ENCODE assay signal across 22 mouse cellular contexts in genomic region chr16:87224024-87224423, GRCm38 (mm10).
DNase-seq lines count a peak whose midpoint lies in the region; ATAC-seq and TF ChIP-seq lines count a peak whose summit lies in the region.
"Had no signal": no experiment of that assay in that cellular context is flagged by ENCODE, and none has a peak within 500 bp of the region (broad histone marks: within the 10 kb centered on the region; RNA-seq: fewer than 3 reads in every experiment).

No protein-coding gene starts in this region.

- no peak overlapping the region for H3K9ac ChIP-seq in heart, embryonic 16.5 days (ENCODE audit: low read length)
- no peak overlapping the region for H3K9ac ChIP-seq in lung, postnatal 0 days (replicated peaks; ENCODE audit: low read depth)
- H3K9ac ChIP-seq: embryonic facial prominence, embryonic 15.5 days; hindbrain, embryonic 15.5 days had no signal

- no peak overlapping the region for H3K4me2 ChIP-seq in heart, embryonic 16.5 days (ENCODE audit: low read depth, low read length)
- H3K4me2 ChIP-seq in lung, postnatal 0 days (replicated peaks; ENCODE audit: low read depth, low read length) = no peak overlapping the region
- H3K4me2 ChIP-seq: embryonic facial prominence, embryonic 15.5 days; hindbrain, embryonic 15.5 days had no signal

- DNase-seq in gastrocnemius, adult 2 months = no peak
- DNase-seq in gastrocnemius, adult 8-10 months (ENCODE audit: low spot score in 2 of 2) = no peak
- DNase-seq in heart, postnatal 25 days (ENCODE audit: low spot score) = no peak
- no peak for DNase-seq in lung, postnatal 0 days (ENCODE audit: low spot score)
- no peak for DNase-seq in lung, adult 2 months
- DNase-seq in urinary bladder, postnatal 36 days (ENCODE audit: low spot score in 2 of 2) = no peak
- DNase-seq: adrenal gland, postnatal 10 days; cerebellum, adult 11 months; cerebellum, adult 8-10 months; cerebellum, postnatal 14 days; embryo, embryonic 11 days; gastrocnemius, postnatal 10 days; heart, postnatal 10 days had no signal

- H3K4me1 ChIP-seq in heart, embryonic 16.5 days (ENCODE audit: control insufficient read depth, insufficient read depth, low read length) = peaks cover 4% of the 10 kb centered on the region; the same call in 1 of the 2 replicates
- no peaks in the 10 kb centered on the region for H3K4me1 ChIP-seq in lung, postnatal 0 days (ENCODE audit: insufficient read depth, low read depth, low read length)
- H3K4me1 ChIP-seq in lung, adult 2 months (ENCODE audit: control insufficient read depth, insufficient read depth, low read length) = peaks cover 3% of the 10 kb centered on the region; the same call in 1 of the 2 replicates
- H3K4me1 ChIP-seq: forebrain, embryonic 10.5 days; hindbrain, embryonic 15.5 days had no signal

- H3K27ac ChIP-seq in gastrocnemius, adult 2 months = peak overlapping the region; percentile 40
- H3K27ac ChIP-seq in heart, embryonic 16.5 days (ENCODE audit: low read length) = no peak overlapping the region
- H3K27ac ChIP-seq in lung, postnatal 0 days (ENCODE audit: low read length) = peak overlapping the region; percentile 68
- H3K27ac ChIP-seq: embryonic facial prominence, embryonic 15.5 days; forebrain, embryonic 10.5 days; hindbrain, embryonic 15.5 days had no signal

- TF ChIP-seq POLR2A in lung, adult 2 months (IDR thresholded peaks at IDR 0.05; ENCODE audit: borderline replicate concordance, extremely low read depth, low read depth, low read length) = no peak

- H3K4me3 ChIP-seq in gastrocnemius, adult 2 months = no peak overlapping the region
- H3K4me3 ChIP-seq in heart, embryonic 16.5 days (ENCODE audit: low read length) = no peak overlapping the region
- H3K4me3 ChIP-seq in lung, postnatal 0 days (ENCODE audit: low read depth, low read length) = no peak overlapping the region
- no peak overlapping the region for H3K4me3 ChIP-seq in lung, adult 2 months (replicated peaks; ENCODE audit: extremely low read depth, low read depth, low read length)
- H3K4me3 ChIP-seq: embryonic facial prominence, embryonic 15.5 days; erythroblast, embryonic 14.5 days; forebrain, embryonic 10.5 days; hindbrain, embryonic 15.5 days had no signal

- TF ChIP-seq CTCF in gastrocnemius, adult 2 months (IDR thresholded peaks at IDR 0.05) = no peak
- TF ChIP-seq CTCF in lung, postnatal 0 days (IDR thresholded peaks at IDR 0.05) = no peak
- no peak for TF ChIP-seq CTCF in lung, adult 2 months (IDR thresholded peaks at IDR 0.05; ENCODE audit: insufficient read depth, low read length)

- no peaks in the 10 kb centered on the region for H3K27me3 ChIP-seq in heart, embryonic 16.5 days (ENCODE audit: control insufficient read depth, insufficient read depth, low read length)
- no peaks in the 10 kb centered on the region for H3K27me3 ChIP-seq in lung, postnatal 0 days (replicated peaks; ENCODE audit: insufficient read depth, low read length)
- H3K27me3 ChIP-seq: CH12.LX; embryonic facial prominence, embryonic 15.5 days; hindbrain, embryonic 15.5 days had no signal

- ATAC-seq in heart, embryonic 16.5 days (replicated peaks; ENCODE audit: extremely low read depth, insufficient read depth, low FRiP score) = 0 out of 2 replicates have a peak, but pooled peaks have one; percentile 23
- ATAC-seq in lung, postnatal 0 days = no peak
- ATAC-seq in activated CD4-positive, CD25-positive, alpha-beta regulatory T cell, adult 4 months = no peak
- ATAC-seq: forebrain, embryonic 14.5 days; intestine, embryonic 16.5 days had no signal

- no peak for TF ChIP-seq EP300 in lung, postnatal 0 days (IDR thresholded peaks at IDR 0.05)

- intact Hi-C loops in gastrocnemius, adult 2 months (cut with DNase I) = no loop called here
- intact Hi-C loops in heart, postnatal 25 days (cut with DNase I) = no loop called here

- no peaks in the 10 kb centered on the region for H3K36me3 ChIP-seq in heart, embryonic 16.5 days (ENCODE audit: control insufficient read depth, insufficient read depth)
- no peaks in the 10 kb centered on the region for H3K36me3 ChIP-seq in lung, postnatal 0 days (ENCODE audit: insufficient read depth, low read length)
- H3K36me3 ChIP-seq: embryonic facial prominence, embryonic 15.5 days; forebrain, embryonic 10.5 days; hindbrain, embryonic 15.5 days had no signal

- no peaks in the 10 kb centered on the region for H3K9me3 ChIP-seq in heart, embryonic 16.5 days (replicated peaks; ENCODE audit: control insufficient read depth, low read length)
- no peaks in the 10 kb centered on the region for H3K9me3 ChIP-seq in lung, postnatal 0 days (ENCODE audit: low read length)
- H3K9me3 ChIP-seq: embryonic facial prominence, embryonic 15.5 days; forebrain, embryonic 10.5 days; hindbrain, embryonic 15.5 days had no signal

- WGBS in heart, embryonic 16.5 days = 53% methylated on average over 7 of the region's 7 CpGs
- 80% methylated on average over 7 of the region's 7 CpGs for WGBS in lung, postnatal 0 days
- WGBS in lung, adult 2 months = 78% methylated on average over 7 of the region's 7 CpGs
